Mouse (Mus musculus) telencephalon, adult 2 months (tissue): ENCODE data around the gene Pgm5.
"Not testable (repeated sequence)": the region's sequence is repeated elsewhere in the genome, so short reads cannot be mapped to it uniquely, and the experiment has no call there.

Source experiments
- DNase-seq: peaks from one replicate; pipeline ENCODE4 v3.0.0-alpha.2; 2011; ENCODE audit warnings: low read depth, low spot score

The Pgm5 gene

DNA sequence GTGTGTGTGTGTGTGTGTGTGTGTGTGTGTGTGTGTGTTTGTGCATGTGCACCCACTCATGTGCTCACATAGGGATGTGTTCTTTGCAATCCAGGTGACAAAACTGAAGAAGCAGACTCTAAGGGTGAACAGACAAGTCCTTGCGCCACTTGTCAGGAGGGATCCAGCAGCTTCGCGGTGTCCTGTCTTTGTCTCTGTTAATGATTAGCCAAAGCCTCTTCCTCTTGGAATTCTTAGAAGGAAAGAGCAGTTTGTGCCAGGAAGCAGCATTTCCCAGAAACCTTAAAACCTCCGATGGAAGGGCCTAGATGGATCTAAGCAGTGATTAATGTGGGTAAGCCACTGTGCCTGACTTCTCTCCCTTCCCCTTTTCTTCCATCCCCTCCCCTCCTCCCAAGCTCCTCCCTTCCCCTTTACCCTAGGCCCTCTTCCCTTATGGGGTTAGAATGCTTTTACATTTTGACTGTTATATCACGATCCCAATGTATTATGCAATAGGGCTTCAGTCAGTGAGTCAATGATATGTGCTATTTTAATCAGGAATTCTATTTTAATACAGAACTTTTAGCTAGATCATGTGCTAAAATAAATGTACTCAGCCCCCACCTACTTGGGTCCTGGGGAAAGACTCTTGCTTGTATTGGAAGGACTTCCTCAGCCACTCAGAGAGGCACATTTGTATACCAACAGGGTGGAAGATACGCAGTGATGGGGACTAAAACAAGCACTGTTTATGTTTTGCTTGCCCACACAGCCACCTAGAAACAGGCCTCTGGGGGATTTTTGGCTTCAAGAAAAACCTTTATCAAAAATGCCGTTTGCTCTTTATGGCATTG is 154.4 kb downstream of the Pgm5 start:
- DNase-seq = no peak

DNA sequence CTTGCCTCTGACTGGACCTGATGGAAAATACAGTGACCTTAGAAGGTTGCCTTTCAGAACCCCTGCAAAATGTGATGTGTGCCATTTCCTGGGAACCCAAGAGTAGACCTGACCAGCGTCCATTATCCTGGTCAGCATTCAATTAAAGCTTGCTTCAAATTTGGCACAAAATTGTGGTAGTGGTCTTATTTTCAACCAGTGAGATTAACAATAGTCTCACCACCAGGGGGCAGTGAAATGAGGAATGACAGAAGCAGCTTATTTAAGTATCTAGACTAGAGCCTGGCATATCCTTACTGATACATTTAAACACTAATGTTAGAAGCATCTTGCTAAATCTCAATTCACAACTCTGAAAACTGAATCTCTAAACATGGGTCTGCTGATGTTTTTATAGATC is 156.3 kb downstream of the Pgm5 start:
- no peak for DNase-seq

GRCm38 (mm10) chr19:24704326-24704725 is 157.3 kb downstream of the Pgm5 start:
- peak; percentile 58 for DNase-seq

DNA sequence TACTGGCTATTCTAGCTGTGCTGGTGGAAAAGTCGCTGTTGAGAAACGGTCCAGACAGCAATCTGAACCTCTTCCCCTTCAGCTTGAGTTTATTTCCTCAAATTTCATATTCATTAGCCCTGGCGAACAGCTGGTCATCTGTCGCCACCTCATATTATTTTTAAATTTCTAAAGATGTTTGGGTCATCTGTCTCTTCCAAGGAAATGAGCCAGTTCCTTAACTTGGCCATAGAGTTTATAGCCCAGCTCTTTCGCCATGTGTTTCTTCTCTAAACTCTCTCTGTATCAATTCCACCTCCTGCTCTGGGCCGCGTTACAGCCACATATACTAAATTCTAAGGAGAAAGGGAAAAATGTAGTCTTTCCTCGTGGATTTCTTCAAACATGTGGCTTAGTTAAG is 158.0 kb downstream of the Pgm5 start:
- no peak for DNase-seq

GRCm38 (mm10) chr19:24703168-24703567 is 158.5 kb downstream of the Pgm5 start:
- not testable (repeated sequence) for DNase-seq

DNA sequence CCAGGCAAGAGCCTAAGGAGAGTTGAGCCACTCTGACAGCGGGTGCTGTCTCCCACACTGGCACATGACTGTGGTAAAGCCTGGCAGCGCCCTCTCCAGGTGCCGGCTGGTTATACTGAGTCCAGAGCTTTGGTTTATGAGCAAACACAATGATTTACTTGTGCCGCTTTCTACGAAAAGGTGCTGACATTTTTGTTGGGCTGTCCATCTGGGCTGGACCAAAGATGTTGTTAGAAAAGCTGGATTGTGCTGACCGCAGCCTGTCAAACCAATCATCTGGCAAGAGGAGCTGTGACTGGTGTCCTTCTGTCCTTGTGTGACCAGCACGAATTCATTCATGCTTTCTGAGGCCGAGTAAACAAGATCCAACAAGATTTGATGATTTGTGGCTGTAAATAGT is 159.9 kb downstream of the Pgm5 start:
- no peak for DNase-seq

DNA sequence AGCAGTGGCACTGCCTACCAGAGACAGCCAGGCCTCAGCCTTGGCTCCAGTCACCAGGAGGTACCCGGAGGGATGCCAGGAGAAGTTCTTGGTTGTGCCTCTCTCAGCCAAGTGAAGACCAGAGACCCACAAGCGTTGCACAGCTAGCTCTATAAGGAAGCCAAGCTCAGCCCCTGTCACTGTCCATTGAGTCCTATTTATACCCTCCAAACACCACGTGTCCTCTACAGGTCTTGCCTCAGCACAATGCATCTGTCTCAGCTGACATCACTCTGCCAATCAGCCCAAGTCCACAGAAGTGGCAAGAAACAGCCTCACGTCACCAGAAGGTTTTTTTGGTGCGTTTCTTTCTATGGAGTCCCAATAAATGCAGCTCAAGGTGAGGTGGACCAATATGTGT is 161.0 kb downstream of the Pgm5 start:
- DNase-seq = no peak

GRCm38 (mm10) chr19:24699910-24700309 is 161.7 kb downstream of the Pgm5 start:
- DNase-seq = no peak

DNA sequence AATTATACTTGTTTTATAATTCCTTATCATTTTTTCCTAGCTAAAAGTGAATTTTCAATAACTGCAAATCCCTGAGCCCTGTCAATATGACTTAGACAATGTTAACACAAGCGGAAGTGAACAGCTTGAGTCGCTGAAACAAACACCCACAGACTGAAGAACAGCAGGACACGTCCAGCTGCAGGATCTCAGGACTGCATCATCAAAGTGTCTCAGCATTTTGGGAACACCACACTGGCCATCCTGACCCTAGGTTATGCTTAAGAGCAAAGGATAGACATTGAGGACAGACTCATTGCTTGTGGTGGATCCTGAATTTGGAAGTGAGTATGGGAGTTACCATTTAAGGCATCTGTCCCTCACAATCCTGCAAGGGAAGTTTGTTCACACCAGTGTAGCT is 162.5 kb downstream of the Pgm5 start:
- no peak for DNase-seq

- no peak for DNase-seq
These were observed 163.0 kb downstream of the Pgm5 start for GRCm38 (mm10) chr19:24698651-24699050.

DNA sequence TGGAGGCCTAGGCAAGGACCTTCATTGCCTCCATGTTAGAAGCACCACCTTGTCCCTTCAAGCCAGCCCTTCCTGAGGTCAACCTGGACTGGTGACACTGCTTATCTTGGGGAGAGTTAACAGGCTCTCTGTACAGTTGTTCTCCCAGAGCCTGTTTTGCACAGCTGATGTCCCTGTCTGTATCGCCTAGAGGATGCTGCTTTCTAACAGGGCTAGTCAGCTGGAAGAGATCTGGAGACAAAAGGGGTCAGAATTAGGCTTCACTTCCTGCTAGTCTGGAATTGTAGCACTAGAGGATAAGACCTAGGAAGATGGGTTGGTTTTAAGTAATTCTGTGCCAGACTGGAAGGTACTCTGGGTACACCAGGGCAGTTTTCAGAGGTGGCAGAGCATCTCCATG is 163.7 kb downstream of the Pgm5 start:
- no peak for DNase-seq

- DNase-seq = no peak
These were observed 169.0 kb downstream of the Pgm5 start for GRCm38 (mm10) chr19:24692691-24693090.

- no peak for DNase-seq
These were observed 172.1 kb downstream of the Pgm5 start for GRCm38 (mm10) chr19:24689531-24689930.

DNA sequence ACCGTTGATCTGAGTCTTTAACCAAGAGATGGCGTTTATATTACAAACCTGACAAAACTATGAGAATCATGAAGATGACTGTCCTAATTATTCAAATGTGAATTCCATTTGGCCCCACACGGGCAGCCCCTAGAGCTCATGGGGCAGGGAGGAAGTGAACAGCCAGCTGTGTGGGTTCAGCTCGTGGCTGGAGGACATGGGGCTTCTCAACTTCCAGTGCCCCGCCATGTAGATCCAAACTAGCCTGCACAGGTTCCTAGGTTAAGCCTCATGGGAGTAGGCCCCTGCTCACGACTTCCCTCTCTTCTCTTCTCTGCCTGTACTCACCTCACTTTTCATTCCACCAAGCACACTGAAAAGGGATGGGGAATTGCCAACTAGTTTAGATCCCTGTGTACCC is 173.3 kb downstream of the Pgm5 start:
- no peak for DNase-seq

- no peak for DNase-seq
These were observed 175.2 kb downstream of the Pgm5 start for GRCm38 (mm10) chr19:24686411-24686810.

GRCm38 (mm10) chr19:24683016-24683720 is 178.5 kb downstream of the Pgm5 start:
- no peak for DNase-seq

DNA sequence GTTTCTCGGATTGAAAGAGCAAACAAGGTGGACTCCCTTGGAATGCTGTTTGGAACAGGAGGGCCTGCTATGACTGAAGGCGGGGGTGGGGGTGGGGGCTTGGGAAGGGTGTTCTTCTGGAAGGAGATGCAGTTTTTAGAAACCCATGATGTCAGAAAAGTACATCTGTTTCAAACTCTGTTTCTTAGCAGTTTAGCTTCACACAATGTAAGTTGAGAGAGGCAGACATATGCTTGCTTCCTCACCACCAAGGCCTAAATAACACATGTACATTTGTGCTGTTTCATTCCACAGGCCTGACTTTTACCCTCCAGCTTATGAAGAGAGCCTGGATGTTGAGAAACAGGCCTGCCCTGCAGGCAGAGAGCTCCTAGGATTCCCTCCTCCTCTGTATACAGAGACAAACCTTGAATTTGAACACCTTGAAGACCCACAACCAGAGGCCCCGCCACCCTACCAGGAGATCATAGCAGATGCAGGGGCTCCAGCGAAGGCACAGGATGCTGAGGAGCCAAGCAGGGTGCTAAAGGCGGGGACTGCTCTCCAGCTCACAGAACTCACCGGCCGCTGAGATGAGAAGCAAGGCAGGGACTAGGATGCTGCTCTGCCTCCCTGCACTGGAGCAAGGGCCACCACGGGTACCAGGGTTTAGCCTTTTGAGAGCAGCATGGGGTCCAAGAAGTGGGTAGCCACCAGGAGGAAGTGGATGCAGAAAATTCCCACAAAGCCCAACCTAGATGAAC is 184.2 kb downstream of the Pgm5 start:
- DNase-seq = peak; percentile 77

GRCm38 (mm10) chr19:24676429-24676828 is 185.2 kb downstream of the Pgm5 start:
- DNase-seq = no peak

DNA sequence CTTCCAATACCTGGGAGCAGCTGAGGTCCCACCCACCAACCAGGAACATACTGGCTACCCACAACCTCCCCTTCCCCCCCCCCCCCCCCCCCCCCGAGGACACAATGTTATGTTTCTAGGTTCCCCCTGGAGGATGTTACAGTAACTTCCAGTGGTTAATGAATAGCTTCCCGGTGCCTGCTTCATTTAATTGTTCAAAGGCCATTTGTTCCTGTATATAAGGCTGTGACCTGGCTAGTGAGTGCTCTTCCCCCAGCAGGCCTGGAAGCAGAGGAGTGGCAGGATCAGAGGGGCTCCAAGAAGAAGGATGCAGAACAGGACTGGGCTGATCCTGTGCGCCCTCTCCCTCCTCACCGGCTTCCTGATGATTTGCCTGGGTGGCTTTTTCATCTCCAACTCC is 187.9 kb downstream of the Pgm5 start, which contains the start of gene Tmem252:
Tmem252 (plus strand) TSS at position 247 of the 400 bp plus-strand sequence.
- no peak for DNase-seq

GRCm38 (mm10) chr19:24673331-24673730 is 188.3 kb downstream of the Pgm5 start:
- DNase-seq = no peak

DNA sequence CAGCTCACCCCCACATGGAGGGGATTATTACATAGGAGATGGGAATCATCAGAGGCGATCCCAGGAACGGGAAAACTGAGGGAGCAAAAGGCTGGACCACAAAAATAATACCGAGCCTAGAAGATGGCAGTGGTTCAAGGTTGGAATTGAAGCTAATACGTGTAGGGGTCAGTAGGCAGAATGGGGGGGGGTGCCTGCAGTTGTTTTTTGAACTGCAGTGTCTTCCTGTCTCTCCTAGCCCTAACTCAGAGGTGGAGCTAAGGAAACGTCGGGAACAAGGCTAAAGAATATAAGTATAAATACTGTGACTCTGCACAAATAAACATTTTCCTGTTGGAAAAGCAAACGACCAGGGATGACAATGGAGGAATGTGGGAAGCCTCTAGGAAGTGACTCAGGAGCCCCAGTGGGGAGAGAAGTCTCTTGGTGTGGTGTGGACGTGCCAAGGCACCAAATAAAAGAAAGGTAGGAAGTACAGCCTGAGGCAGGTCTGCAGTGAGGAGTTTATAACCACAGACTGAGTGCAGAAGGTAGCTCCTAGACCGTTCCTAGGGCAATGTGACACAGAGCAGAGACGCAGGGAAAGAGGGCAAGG is 189.2 kb downstream of the Pgm5 start:
- DNase-seq = no peak

- no peak for DNase-seq
These were observed 190.1 kb downstream of the Pgm5 start for GRCm38 (mm10) chr19:24671571-24671970.
